Mouse (Mus musculus) frontal cortex, postnatal 25 days (tissue): Measurements from ENCODE around the gene Zfyve9.

ENCODE experiments used
- DNase-seq, 2 experiments: peaks; one replicate each; pipeline ENCODE4 v3.0.0; 2022; ENCODE audit warnings: low spot score in 2 of 2

Zfyve9 gene

GRCm38 (mm10) chr4:108780057-108780863 is at the start of gene Zfyve9:
Gene Zfyve9 (minus strand): TSS chr4:108780798.
- DNase-seq, result peak; percentile 45 to 59

GRCm38 (mm10) chr4:108826643-108827042 is 46.0 kb upstream of the Zfyve9 start:
- DNase-seq, result no peak

- no peak for DNase-seq
Measured at GRCm38 (mm10) chr4:108826096-108826495, 45.5 kb upstream of the Zfyve9 start.

GRCm38 (mm10) chr4:108825677-108826076 is 45.1 kb upstream of the Zfyve9 start:
- no peak for DNase-seq

GRCm38 (mm10) chr4:108811550-108811949 is 31.0 kb upstream of the Zfyve9 start:
- no peak for DNase-seq

- DNase-seq, result no peak
Measured at GRCm38 (mm10) chr4:108811142-108811541, 30.5 kb upstream of the Zfyve9 start.

GRCm38 (mm10) chr4:108803535-108803934 is 22.9 kb upstream of the Zfyve9 start:
- DNase-seq, result no peak

GRCm38 (mm10) chr4:108798083-108798830 is 17.7 kb upstream of the Zfyve9 start:
- peak; percentile 62 to 70 for DNase-seq

- DNase-seq, result no peak
Measured at GRCm38 (mm10) chr4:108796701-108797100, 16.1 kb upstream of the Zfyve9 start.

GRCm38 (mm10) chr4:108793941-108794340 is 13.3 kb upstream of the Zfyve9 start:
- no peak for DNase-seq

- no peak for DNase-seq
Measured at GRCm38 (mm10) chr4:108790507-108790906, 9.9 kb upstream of the Zfyve9 start.

- no peak for DNase-seq
Measured at GRCm38 (mm10) chr4:108789258-108789936, 8.8 kb upstream of the Zfyve9 start.

- DNase-seq, result peak in 1 of 2 experiments; percentile 43
Measured at GRCm38 (mm10) chr4:108782421-108783085, 2.0 kb upstream of the Zfyve9 start.

- DNase-seq, result no peak
Measured at GRCm38 (mm10) chr4:108781596-108781995, 998 bp upstream of the Zfyve9 start.

- DNase-seq, result no peak
Measured at GRCm38 (mm10) chr4:108780864-108781205, 237 bp upstream of the Zfyve9 start.

- DNase-seq, result no peak
Measured at GRCm38 (mm10) chr4:108779763-108780056, 888 bp downstream of the Zfyve9 start.

- no peak for DNase-seq
Measured at GRCm38 (mm10) chr4:108768527-108768926, 12.1 kb downstream of the Zfyve9 start.

- no peak for DNase-seq
Measured at GRCm38 (mm10) chr4:108759583-108759982, 21.0 kb downstream of the Zfyve9 start.

GRCm38 (mm10) chr4:108746160-108746873 is 34.3 kb downstream of the Zfyve9 start:
- no peak for DNase-seq

GRCm38 (mm10) chr4:108731582-108731981 is 49.0 kb downstream of the Zfyve9 start:
- no peak for DNase-seq

GRCm38 (mm10) chr4:108730450-108730849 is 50.1 kb downstream of the Zfyve9 start:
- no peak for DNase-seq
